Mouse (Mus musculus) heart, adult 2 months (tissue): ENCODE data around the gene Nfe2l3. TPM values are rescaled to one million over a fixed set of nuclear protein-coding genes. Genes with fewer than 3 reads are reported as not detected.
A peak's percentile ranks its signal among the peaks of the same experiment; 100 is the strongest.

Experiments
- DNase-seq, 2 experiments: peaks; one replicate each; pipeline ENCODE4 v3.0.0; 2021
- H3K27ac ChIP-seq: fragments of 200-600 bp; 2 replicates; pipeline ENCODE4 v1.8.1; 2022
- H3K27me3 ChIP-seq: fragments of 200-500 bp; 2 replicates; pipeline ENCODE4 v1.6.1; 2012; ENCODE audit warnings: mild to moderate bottlenecking, low read length, inconsistent platforms, mixed read lengths; ENCODE audit not compliant: control insufficient read depth, insufficient read depth
- H3K36me3 ChIP-seq: fragments of 200-500 bp; 2 replicates; pipeline ENCODE4 v1.6.1; 2012; ENCODE audit warnings: low read length, inconsistent platforms; ENCODE audit not compliant: control insufficient read depth, insufficient read depth
- H3K4me1 ChIP-seq: fragments of 200-500 bp; 2 replicates; pipeline ENCODE4 v1.6.1; 2011; ENCODE audit warnings: low read length; ENCODE audit not compliant: control insufficient read depth, insufficient read depth
- H3K4me3 ChIP-seq: fragments of 200-600 bp; 2 replicates; pipeline ENCODE4 v1.8.1; 2022
- H3K79me2 ChIP-seq: fragments of 200-500 bp; replicated peaks from 2 replicates; pipeline ENCODE4 v1.6.1; 2012; ENCODE audit warnings: mild to moderate bottlenecking, inconsistent platforms, low read length, moderate library complexity, mixed read lengths; ENCODE audit not compliant: control insufficient read depth, insufficient read depth
- H3K9ac ChIP-seq: fragments of 200-500 bp; 2 replicates; pipeline ENCODE4 v1.6.1; 2012; ENCODE audit warnings: low read depth, mild to moderate bottlenecking, control low read depth, inconsistent platforms, low read length, mixed read lengths
- CTCF ChIP-seq: fragments of 200-600 bp; IDR thresholded peaks from 2 replicates; pipeline ENCODE4 v1.8.1; 2022; ENCODE audit warnings: antibody characterized with exemption, mild to moderate bottlenecking, moderate library complexity
- EP300 ChIP-seq: fragments of 200-500 bp; IDR thresholded peaks from 2 replicates; pipeline ENCODE4 v1.6.1; 2011; ENCODE audit warnings: low read depth, low read length, control low read depth; ENCODE audit not compliant: insufficient read depth
- POLR2A ChIP-seq: fragments of 200-500 bp; IDR thresholded peaks from 2 replicates; pipeline ENCODE4 v1.6.1; 2011; ENCODE audit warnings: mild to moderate bottlenecking, low read depth, low read length, control low read depth; ENCODE audit not compliant: insufficient read depth
- WGBS: fragments of 180-500 bp; shearing (Covaris S2); methylation state at CpG from one replicate; pipeline ENCODE4 v1.1.7; 2018; 5-methylcytosine and 5-hydroxymethylcytosine counted together
- intact Hi-C: fragments of 180-260 bp; cut with DNase I; formaldehyde crosslinking; loops from one replicate; pipeline ENCODE4 v1.15.1; 2025
- polyA plus RNA-seq: library from polyadenylated mRNA; depleted of rRNA; stranded (reverse); fragments of >200 nt; gene quantifications from 2 replicates; pipeline ENCODE4 v1.2.3, GENCODE M21; 2012
- total RNA-seq, 2 experiments: library from RNA; stranded (reverse); gene quantifications; 2 replicates each; pipeline ENCODE4 v1.2.3; 2021

Gene Nfe2l3
- total and polyA plus RNA-seq, 3 experiments = 0.16 to 0.20 (median 0.18) TPM

DNA sequence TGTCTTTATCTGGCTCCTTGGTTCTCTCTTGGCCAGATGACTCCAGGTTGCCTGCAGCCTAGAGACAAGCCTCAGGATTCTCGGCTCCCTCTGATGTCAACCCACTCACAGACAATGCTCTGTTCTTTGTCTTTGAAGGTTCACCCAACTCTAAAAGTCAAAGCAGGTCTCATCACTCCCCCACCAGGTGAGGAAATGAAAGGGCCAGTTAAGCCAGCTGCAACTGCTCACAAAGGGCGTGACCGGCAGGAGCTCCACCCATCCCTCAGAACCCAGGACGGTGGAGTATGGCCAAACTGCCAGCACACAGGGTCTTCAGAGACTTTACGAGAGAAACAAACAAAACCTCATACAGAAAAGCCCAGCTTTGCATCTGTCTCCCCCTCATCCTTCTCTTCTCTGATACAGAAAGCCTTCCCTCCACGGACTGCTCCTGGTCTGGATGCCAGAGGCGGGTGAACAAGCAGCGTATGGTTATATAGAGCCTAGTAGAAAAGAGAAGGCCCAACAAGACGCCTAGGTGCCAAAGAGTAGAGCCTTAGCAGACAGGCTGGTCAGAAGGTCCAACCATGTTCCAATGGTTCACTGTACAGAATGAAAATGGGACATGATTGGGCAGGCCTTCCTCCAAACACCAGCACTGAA is 9.8 kb downstream of the Nfe2l3 start:
- Histone ChIP-seq H3K36me3 (no peaks in the 10 kb centered on the region), H3K79me2 (no peaks in the 10 kb centered on the region), H3K4me3 (no peak overlapping the region), H3K27me3 (no peaks in the 10 kb centered on the region), H3K4me1 (0 out of 2 replicates have a peak, but pooled peaks cover 3% of the 10 kb centered on the region), H3K27ac (no peak overlapping the region), H3K9ac (no peak overlapping the region)
- no peak for DNase-seq
- intact Hi-C loops = no loop called here
- TF ChIP-seq EP300 = no peak
- TF ChIP-seq POLR2A = no peak
- WGBS = 72% methylated on average over 9 of the region's 9 CpGs

DNA sequence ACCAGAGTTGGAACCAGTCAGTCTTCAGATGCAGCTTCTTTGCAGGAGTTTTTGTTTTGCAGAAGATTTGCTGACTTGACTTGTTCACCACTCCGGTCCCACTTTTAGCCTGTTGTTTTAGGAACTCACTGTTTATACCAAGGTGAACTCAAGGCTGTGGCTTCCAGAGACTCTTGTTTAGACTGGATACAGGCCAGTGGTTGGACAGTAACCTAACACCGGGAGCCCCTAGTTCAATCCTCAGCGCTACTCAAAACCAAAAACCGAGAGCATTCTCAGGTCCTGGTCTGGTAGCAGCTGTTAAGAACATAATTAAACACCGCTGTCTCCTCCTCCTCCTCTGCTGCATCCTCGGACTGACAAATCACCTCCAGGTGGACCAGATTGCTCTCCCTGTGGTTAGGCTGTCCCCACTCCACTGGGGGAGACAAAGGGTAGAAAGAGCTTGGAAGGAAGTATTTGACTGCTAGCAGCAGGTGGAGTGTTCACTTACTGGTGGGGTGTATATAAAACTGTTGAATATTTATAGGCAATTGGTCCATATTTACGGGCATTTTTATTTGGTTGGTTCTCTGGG is 20.5 kb downstream of the Nfe2l3 start:
- Histone ChIP-seq H3K27ac (no peak overlapping the region), H3K79me2 (no peaks in the 10 kb centered on the region), H3K4me1 (no peaks in the 10 kb centered on the region), H3K36me3 (peaks cover 4% of the 10 kb centered on the region), H3K27me3 (no peaks in the 10 kb centered on the region), H3K9ac (no peak overlapping the region), H3K4me3 (no peak overlapping the region)
- TF ChIP-seq EP300 (no peak), CTCF (no peak), POLR2A (no peak)
- intact Hi-C loops = no loop called here
- 70% methylated on average over 7 of the region's 7 CpGs for whole genome bisulfite sequencing
- no peak for DNase-seq

DNA sequence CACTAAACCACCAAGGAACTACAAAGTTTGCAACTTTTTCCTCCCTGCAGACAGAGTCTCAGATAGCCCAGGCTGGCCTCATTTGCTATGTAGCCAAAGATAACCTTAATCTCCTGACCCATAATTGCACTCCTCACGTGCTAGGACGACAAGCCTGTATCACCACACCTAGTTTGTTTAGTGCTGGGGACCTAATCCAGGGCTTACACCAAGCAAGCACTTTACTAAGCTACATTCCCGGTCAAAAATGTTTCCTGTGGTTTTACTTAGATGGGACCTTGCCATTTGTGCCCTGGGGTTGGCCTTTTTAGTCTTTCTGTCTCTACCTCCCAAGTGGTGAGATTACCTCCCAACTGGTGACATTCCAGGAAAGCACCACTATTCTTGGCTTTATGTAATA is 22.5 kb downstream of the Nfe2l3 start:
- Histone ChIP-seq H3K4me3 (no peak overlapping the region), H3K27me3 (no peaks in the 10 kb centered on the region), H3K36me3 (peaks cover 13% of the 10 kb centered on the region), H3K27ac (no peak overlapping the region), H3K4me1 (no peaks in the 10 kb centered on the region), H3K9ac (no peak overlapping the region), H3K79me2 (no peaks in the 10 kb centered on the region)
- no peak for TF ChIP-seq CTCF
- TF ChIP-seq POLR2A = peak; percentile 21; the same call in 1 of the 2 replicates
- no peak for TF ChIP-seq EP300
- intact Hi-C loops = no loop called here
- WGBS = 22% methylated on average over 3 of the region's 3 CpGs
- DNase-seq = no peak

DNA sequence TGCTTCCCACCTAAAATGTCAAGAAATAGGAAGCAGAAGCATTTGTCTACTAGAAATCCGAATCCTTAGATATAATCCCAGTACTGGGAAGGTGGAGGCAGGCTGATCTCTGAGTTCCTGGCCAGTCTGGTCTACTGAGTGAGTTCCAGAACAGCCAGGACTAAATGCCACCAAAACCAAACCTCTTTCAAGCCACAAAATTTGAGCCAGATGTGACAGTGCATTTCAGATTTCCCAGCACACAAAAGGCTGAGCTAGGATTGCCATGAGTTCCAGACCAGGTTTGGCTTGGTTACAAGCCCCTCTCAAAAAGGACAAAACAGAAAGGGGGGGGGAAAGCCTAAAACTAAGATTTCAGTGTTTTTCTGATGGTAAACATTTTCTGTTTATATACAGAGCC is 23.7 kb downstream of the Nfe2l3 start:
- TF ChIP-seq CTCF (no peak), POLR2A (peak; percentile 28; the same call in 1 of the 2 replicates)
- no peaks in the 10 kb centered on the region for H3K27me3 ChIP-seq
- WGBS = 48% methylated on average over 1 of the region's 1 CpGs
- H3K4me1 ChIP-seq = no peaks in the 10 kb centered on the region
- H3K27ac ChIP-seq = no peak overlapping the region
- peaks cover 20% of the 10 kb centered on the region for H3K36me3 ChIP-seq
- DNase-seq = no peak
- H3K9ac ChIP-seq = no peak overlapping the region
- H3K4me3 ChIP-seq = no peak overlapping the region
- H3K79me2 ChIP-seq = no peaks in the 10 kb centered on the region
- intact Hi-C loops = no loop called here

DNA sequence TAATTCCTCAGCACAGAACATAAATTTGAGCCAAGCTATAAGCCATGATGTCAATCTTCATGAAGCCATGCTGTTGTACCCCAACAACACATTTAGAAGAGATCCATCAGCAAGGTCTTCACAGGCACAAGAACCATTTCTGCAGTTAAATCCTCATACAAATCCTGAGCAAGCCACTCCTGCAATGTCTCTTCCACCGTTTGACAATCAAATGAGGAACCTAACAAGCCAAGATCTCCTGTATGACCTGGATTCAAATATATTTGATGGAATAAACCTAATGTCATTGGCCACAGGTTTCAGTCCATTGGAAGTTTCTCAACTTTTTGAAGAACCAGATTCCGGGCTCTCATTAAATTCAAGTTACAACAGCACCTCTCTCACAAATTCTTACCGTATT is 24.8 kb downstream of the Nfe2l3 start:
- Histone ChIP-seq H3K4me1 (no peaks in the 10 kb centered on the region), H3K36me3 (peaks cover 28% of the 10 kb centered on the region), H3K27ac (no peak overlapping the region), H3K27me3 (no peaks in the 10 kb centered on the region), H3K79me2 (no peaks in the 10 kb centered on the region), H3K9ac (no peak overlapping the region), H3K4me3 (no peak overlapping the region)
- TF ChIP-seq EP300 (no peak), CTCF (no peak), POLR2A (0 out of 2 replicates have a peak, but pooled peaks have one; percentile 38)
- 69% methylated on average over 3 of the region's 3 CpGs for whole genome bisulfite sequencing
- intact Hi-C loops = no loop called here
- no peak for DNase-seq

DNA sequence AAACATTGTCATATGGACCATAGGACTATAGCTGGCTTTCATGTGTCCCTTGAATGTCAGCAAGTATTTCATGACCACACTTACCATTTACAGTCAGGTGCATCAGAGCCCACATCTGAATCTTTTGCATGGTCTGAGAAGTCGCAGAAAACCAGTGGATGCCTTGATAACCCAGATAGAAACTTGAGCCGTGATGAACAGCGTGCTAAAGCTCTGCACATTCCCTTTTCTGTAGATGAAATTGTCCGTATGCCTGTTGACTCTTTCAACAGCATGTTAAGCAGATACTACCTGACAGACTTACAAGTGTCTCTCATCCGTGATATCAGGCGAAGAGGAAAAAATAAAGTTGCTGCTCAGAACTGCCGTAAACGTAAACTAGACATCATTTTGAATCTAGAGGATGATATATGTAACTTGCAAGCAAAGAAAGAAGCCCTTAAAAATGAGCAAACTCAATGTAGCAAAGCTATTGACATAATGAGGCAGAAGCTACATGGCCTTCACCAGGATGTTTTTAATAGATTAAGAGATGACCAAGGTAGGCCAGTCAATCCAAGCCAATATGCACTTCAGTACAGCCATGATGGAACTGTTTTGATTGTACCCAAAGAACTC is 25.4 kb downstream of the Nfe2l3 start:
- Histone ChIP-seq H3K4me3 (no peak overlapping the region), H3K79me2 (no peaks in the 10 kb centered on the region), H3K27ac (no peak overlapping the region), H3K27me3 (no peaks in the 10 kb centered on the region), H3K36me3 (peaks cover 31% of the 10 kb centered on the region), H3K4me1 (no peaks in the 10 kb centered on the region), H3K9ac (no peak overlapping the region)
- 67% methylated on average over 8 of the region's 8 CpGs for WGBS
- intact Hi-C loops = no loop called here
- no peak for TF ChIP-seq EP300
- TF ChIP-seq CTCF = no peak
- TF ChIP-seq POLR2A = no peak; the same call in 1 of the 2 replicates
- DNase-seq = no peak
